Mouse (Mus musculus) embryonic fibroblast, embryonic 13.5 days (primary cell): ENCODE data around the gene Farp2. TPM values are rescaled to one million over a fixed set of nuclear protein-coding genes. Genes with fewer than 3 reads are reported as not detected.

Source experiments
- H3K27ac ChIP-seq: 2 replicates; pipeline ENCODE4 v1.5.1; 2012; ENCODE audit warnings: low read length, control low read depth, inconsistent platforms; ENCODE audit not compliant: insufficient read depth
- H3K4me1 ChIP-seq: 2 replicates; pipeline ENCODE4 v1.6.1; 2011; ENCODE audit warnings: low read length; ENCODE audit not compliant: control insufficient read depth, insufficient read depth
- H3K4me3 ChIP-seq: 2 replicates; pipeline ENCODE4 v1.5.1; 2011; ENCODE audit warnings: mild to moderate bottlenecking, control low read depth, low read length; ENCODE audit not compliant: insufficient read depth
- CTCF ChIP-seq: IDR thresholded peaks from 2 replicates; pipeline ENCODE4 v1.5.1; 2011; ENCODE audit warnings: mild to moderate bottlenecking, control low read depth, low read length, moderate library complexity, borderline replicate concordance; ENCODE audit not compliant: insufficient read depth
- POLR2A ChIP-seq: IDR thresholded peaks from 2 replicates; pipeline ENCODE4 v1.6.1; 2011; ENCODE audit warnings: low read depth, mild to moderate bottlenecking, control low read depth, low read length, moderate library complexity
- polyA plus RNA-seq: library from polyadenylated mRNA; stranded (reverse); fragments of >200 nt; gene quantifications from 2 replicates; pipeline ENCODE4 v1.2.4, GENCODE M21; 2011; ENCODE audit warnings: low read depth; ENCODE audit not compliant: missing spikeins, insufficient read length

Farp2 gene
- polyA plus RNA-seq, 1 experiment = 47.7 TPM

GRCm38 (mm10) chr1:93551427-93551826, 39.5 kb downstream of the Farp2 start:
- Histone ChIP-seq H3K27ac (no peak overlapping the region), H3K4me1 (no peaks in the 10 kb centered on the region), H3K4me3 (no peak overlapping the region)
- TF ChIP-seq POLR2A = no peak

DNA sequence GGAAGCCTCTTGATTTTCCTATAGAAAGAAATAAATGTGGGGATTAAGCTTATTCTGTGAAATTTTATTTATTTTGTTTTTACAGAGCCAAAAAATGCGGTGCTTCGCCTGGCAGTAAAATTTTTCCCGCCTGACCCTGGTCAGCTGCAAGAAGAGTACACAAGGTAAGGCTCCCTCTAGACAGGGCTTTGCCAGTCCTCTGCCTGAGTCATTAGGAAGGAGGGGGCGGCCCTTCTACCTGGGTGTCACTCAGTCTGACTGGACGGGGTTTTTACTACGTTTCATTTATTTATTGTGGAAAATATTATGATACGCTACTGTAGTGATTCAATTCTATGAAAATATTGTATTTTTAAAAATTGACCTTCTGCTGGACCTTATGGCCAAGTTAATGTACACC, 51.3 kb downstream of the Farp2 start:
- no peak overlapping the region for H3K4me3 ChIP-seq
- no peak overlapping the region for H3K27ac ChIP-seq
- no peaks in the 10 kb centered on the region for H3K4me1 ChIP-seq
- no peak for TF ChIP-seq POLR2A
- no peak for TF ChIP-seq CTCF

DNA sequence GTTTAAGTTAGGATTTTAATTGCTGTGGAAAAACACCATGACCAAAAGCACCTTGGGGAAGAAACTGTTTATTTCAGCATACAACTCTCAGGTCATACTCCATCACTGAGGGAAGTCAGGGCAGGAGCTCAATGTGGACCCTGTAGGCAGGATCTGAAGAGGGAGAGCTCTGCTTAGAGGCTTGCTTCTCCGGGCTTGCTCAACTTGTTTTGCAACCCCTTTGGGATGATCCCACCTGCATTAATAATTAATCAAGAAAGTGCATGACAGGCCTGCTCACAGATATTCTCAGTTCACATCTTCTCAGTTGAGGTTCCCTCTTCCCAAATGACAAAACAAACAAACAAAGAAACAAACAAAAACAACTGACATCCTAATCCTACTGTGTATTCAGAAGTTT, 51.8 kb downstream of the Farp2 start:
- Histone ChIP-seq H3K4me3 (no peak overlapping the region), H3K27ac (no peak overlapping the region), H3K4me1 (no peaks in the 10 kb centered on the region)
- no peak for TF ChIP-seq CTCF

- H3K4me1 ChIP-seq = no peaks in the 10 kb centered on the region
- H3K4me3 ChIP-seq = no peak overlapping the region
- H3K27ac ChIP-seq = no peak overlapping the region
- TF ChIP-seq CTCF (no peak), POLR2A (no peak)
These were observed 52.9 kb downstream of the Farp2 start for GRCm38 (mm10) chr1:93564781-93565180.

DNA sequence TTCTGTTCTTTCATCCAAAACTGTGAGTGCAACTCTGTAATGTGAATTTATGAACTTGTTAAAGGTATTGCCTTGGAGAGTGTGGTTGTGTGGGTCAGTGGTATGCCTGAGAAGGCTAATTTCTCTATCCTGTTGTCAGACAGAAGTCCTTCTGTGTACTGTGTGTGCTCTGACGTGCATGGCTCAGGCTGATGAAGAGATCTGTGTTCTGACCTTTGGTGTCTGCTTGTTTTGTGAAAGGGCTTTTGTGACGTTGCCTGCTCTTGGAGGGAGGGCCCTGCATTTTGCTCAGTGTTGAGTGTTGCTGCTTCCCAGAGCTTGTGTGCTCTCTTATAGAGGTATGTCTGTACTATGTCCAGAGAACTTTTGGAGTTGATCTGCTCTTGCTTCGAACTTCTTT, 55.1 kb downstream of the Farp2 start:
- no peak overlapping the region for H3K4me3 ChIP-seq
- no peaks in the 10 kb centered on the region for H3K4me1 ChIP-seq
- H3K27ac ChIP-seq = no peak overlapping the region
- no peak for TF ChIP-seq POLR2A
- no peak for TF ChIP-seq CTCF

DNA sequence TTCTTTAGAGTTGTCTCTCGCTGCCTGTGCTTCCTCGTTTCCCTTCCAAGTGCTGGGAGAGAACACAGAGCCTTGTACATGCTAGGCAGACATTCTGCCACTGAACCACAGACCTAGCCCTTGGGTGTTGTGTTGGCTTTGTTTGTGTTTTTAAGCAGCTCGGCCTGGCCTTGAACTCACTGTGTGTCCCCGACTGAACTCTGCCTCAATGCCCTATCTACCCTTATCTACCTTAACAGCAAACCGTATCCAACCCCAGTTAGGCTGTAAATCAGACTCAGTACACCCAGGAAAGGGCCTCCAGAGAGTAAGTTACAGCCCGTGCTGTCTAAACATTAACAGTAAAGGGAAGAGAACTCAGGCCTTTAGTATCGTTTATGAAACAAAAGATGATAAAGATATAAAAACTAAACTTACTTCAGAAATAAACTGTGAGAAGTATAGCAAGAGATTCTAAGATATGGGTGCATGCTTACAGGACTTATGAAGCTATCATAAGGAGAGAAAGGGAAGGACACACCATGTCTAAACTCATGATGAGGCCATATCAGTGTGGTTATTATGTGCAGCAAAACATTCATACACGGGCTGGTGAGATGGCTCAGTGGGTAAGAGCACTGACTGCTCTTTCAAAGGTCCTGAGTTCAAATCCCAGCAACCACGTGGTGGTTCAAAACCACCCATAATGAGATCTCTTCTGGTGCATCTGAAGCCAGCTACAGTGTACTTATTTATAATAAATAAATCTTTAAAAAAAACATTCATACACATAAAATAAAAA, 56.0 kb downstream of the Farp2 start:
- TF ChIP-seq CTCF (no peak), POLR2A (no peak)
- Histone ChIP-seq H3K4me1 (no peaks in the 10 kb centered on the region), H3K4me3 (no peak overlapping the region), H3K27ac (no peak overlapping the region)

- Histone ChIP-seq H3K4me1 (no peaks in the 10 kb centered on the region), H3K27ac (no peak overlapping the region), H3K4me3 (no peak overlapping the region)
- TF ChIP-seq CTCF = no peak
- TF ChIP-seq POLR2A = no peak
These were observed 65.2 kb downstream of the Farp2 start for GRCm38 (mm10) chr1:93577066-93577465.

DNA sequence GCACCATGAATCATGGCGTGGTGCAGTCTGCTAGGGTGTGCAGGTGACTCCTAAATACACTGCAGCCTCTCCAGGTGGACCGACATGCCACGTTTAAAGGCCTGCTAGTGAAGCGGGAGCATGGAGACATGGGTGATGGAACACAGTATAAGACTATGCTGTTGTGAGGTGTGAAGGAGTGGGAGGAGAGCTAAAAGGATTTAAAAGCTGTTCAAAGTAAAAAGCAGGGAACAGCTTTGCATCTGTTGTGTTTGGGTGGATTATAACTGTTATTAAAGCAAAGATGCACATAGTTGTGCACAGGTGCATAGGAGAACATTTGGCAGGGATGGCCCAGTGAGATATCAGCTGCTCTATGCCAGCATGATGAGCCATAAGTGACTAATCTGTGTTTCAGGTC, 66.0 kb downstream of the Farp2 start:
- Histone ChIP-seq H3K27ac (no peak overlapping the region), H3K4me3 (no peak overlapping the region), H3K4me1 (no peaks in the 10 kb centered on the region)
- TF ChIP-seq CTCF (no peak), POLR2A (no peak)

GRCm38 (mm10) chr1:93581545-93581944, 69.7 kb downstream of the Farp2 start:
- no peak overlapping the region for H3K4me3 ChIP-seq
- H3K4me1 ChIP-seq = no peaks in the 10 kb centered on the region
- no peak for TF ChIP-seq POLR2A
- no peak for TF ChIP-seq CTCF
- H3K27ac ChIP-seq = no peak overlapping the region

DNA sequence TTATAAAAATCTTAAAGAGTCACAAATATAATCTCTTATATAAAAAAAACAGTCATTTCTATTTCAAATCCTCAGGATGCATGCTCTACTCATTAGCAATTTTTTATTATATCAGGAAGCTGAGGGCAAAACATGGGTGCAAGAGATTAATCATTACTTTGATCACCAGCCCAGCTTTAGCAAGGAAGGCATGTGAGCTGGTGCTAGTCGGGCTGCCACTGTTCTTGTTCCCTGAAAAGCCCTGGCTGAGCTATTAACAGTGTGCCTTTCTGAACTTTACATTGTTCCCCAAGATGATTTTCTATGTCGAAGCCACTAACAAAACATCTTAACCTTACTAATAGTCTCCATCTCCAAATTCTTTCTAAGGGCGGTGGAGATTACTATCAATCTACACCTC, 76.5 kb downstream of the Farp2 start:
- no peaks in the 10 kb centered on the region for H3K4me1 ChIP-seq
- H3K27ac ChIP-seq = no peak overlapping the region
- TF ChIP-seq CTCF = no peak
- no peak for TF ChIP-seq POLR2A
- H3K4me3 ChIP-seq = no peak overlapping the region
